Mouse (Mus musculus) kidney, adult 2 months (tissue): ENCODE results near the gene Cdkn1a.
"Not testable (repeated sequence)": the region's sequence is repeated elsewhere in the genome, so short reads cannot be mapped to it uniquely, and the experiment has no call there.

ENCODE experiments used
- CTCF ChIP-seq: fragments of 200-500 bp; conservative IDR thresholded peaks from 2 replicates; pipeline ENCODE4 v1.5.1; 2011; ENCODE audit warnings: low read depth, mild to moderate bottlenecking, control low read depth, low read length, moderate library complexity, mixed read lengths; ENCODE audit not compliant: insufficient read depth, insufficient read length
- POLR2A ChIP-seq: fragments of 200-500 bp; IDR thresholded peaks from one replicate; pipeline ENCODE4 v1.6.1; 2011; ENCODE audit warnings: low read depth, low read length, control low read depth

DNA sequence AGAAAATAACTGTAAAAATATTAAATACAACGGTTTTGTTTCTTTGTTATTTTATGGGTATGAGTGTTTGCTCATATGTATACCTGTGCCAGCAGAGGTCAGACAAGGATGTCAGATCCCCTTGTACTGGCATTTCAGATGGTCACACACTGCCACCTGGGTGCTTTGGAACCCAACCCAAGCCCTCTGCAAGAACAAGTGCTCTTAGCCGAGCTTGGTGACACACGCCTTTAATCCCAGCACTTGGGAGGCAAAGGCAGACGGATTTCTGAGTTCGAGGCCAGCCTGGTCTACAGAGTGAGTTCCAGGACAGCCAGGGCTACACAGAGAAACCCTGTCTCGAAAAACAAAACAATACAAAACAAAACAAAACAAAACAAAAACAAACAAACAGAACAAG lies 19.6 kb downstream of the Cdkn1a start:
- not testable (repeated sequence) for TF ChIP-seq CTCF, POLR2A
